Mouse (Mus musculus): Measurements from ENCODE around the gene Trim65. TPM values are rescaled to one million over a fixed set of nuclear protein-coding genes. Genes with fewer than 3 reads are reported as not detected.

Gene Trim65
- polyA plus RNA-seq, 1 experiment from 2014 or later, result 6.5 TPM

- Histone ChIP-seq H3K27ac (ENCODE audit: low read length) (no peak overlapping the region), H3K9me3 (replicated peaks; ENCODE audit: control insufficient read depth, low read length) (no peaks in the 10 kb centered on the region), H3K27me3 (ENCODE audit: control insufficient read depth, insufficient read depth, low read length) (no peaks in the 10 kb centered on the region), H3K4me3 (ENCODE audit: low read length) (no peak overlapping the region), H3K9ac (ENCODE audit: low read length) (no peak overlapping the region), H3K36me3 (ENCODE audit: control insufficient read depth, insufficient read depth) (peaks cover 34% of the 10 kb centered on the region), H3K4me2 (ENCODE audit: low read depth, low read length) (no peak overlapping the region), H3K4me1 (ENCODE audit: control insufficient read depth, insufficient read depth, low read length) (peaks cover 5% of the 10 kb centered on the region; the same call in 1 of the 2 replicates)
- no peak for ATAC-seq (replicated peaks; ENCODE audit: extremely low read depth, insufficient read depth, low FRiP score)
- 77% methylated on average over 3 of the region's 3 CpGs for WGBS
Measured at GRCm38 (mm10) chr11:116143468-116143867, 12.5 kb upstream of the Trim65 start.

GRCm38 (mm10) chr11:116142211-116142991 lies 11.5 kb upstream of the Trim65 start:
- Histone ChIP-seq H3K27ac (ENCODE audit: low read length) (no peak overlapping the region), H3K36me3 (ENCODE audit: control insufficient read depth, insufficient read depth) (peaks cover 27% of the 10 kb centered on the region), H3K4me1 (ENCODE audit: control insufficient read depth, insufficient read depth, low read length) (peaks cover 11% of the 10 kb centered on the region), H3K9ac (ENCODE audit: low read length) (no peak overlapping the region), H3K4me3 (ENCODE audit: low read length) (no peak overlapping the region), H3K9me3 (replicated peaks; ENCODE audit: control insufficient read depth, low read length) (no peaks in the 10 kb centered on the region), H3K4me2 (ENCODE audit: low read depth, low read length) (no peak overlapping the region), H3K27me3 (ENCODE audit: control insufficient read depth, insufficient read depth, low read length) (no peaks in the 10 kb centered on the region)
- WGBS, result 66% methylated on average over 10 of the region's 10 CpGs
- ATAC-seq (replicated peaks; ENCODE audit: extremely low read depth, insufficient read depth, low FRiP score), result no peak

GRCm38 (mm10) chr11:116138468-116139138 lies 7.7 kb upstream of the Trim65 start, which contains the start of gene Mrpl38:
Gene Mrpl38, minus strand, starts transcription at chr11:116138868.
- under 1% methylated on average over 60 of the region's 60 CpGs for WGBS
- ATAC-seq (replicated peaks; ENCODE audit: extremely low read depth, insufficient read depth, low FRiP score), result peak; percentile 97
- H3K27ac ChIP-seq (ENCODE audit: low read length), result peak within 1 kb of the TSS; percentile 74
- H3K9ac ChIP-seq (ENCODE audit: low read length), result peak within 1 kb of the TSS; percentile 88
- no peaks in the 10 kb centered on the region for H3K27me3 ChIP-seq (ENCODE audit: control insufficient read depth, insufficient read depth, low read length)
- H3K9me3 ChIP-seq (replicated peaks; ENCODE audit: control insufficient read depth, low read length), result no peaks in the 10 kb centered on the region
- H3K36me3 ChIP-seq (ENCODE audit: control insufficient read depth, insufficient read depth), result peaks cover 14% of the 10 kb centered on the region
- peak within 1 kb of the TSS; percentile 71 for H3K4me2 ChIP-seq (ENCODE audit: low read depth, low read length)
- peak within 1 kb of the TSS; percentile 84 for H3K4me3 ChIP-seq (ENCODE audit: low read length)
- H3K4me1 ChIP-seq (ENCODE audit: control insufficient read depth, insufficient read depth, low read length), result peaks cover 11% of the 10 kb centered on the region

GRCm38 (mm10) chr11:116138096-116138467 lies 7.2 kb upstream of the Trim65 start:
- Histone ChIP-seq H3K4me2 (ENCODE audit: low read depth, low read length) (peak overlapping the region; percentile 71), H3K9me3 (replicated peaks; ENCODE audit: control insufficient read depth, low read length) (no peaks in the 10 kb centered on the region), H3K27ac (ENCODE audit: low read length) (peak overlapping the region; percentile 74), H3K4me3 (ENCODE audit: low read length) (peak overlapping the region; percentile 84), H3K9ac (ENCODE audit: low read length) (peak overlapping the region; percentile 88), H3K4me1 (ENCODE audit: control insufficient read depth, insufficient read depth, low read length) (peaks cover 11% of the 10 kb centered on the region), H3K36me3 (ENCODE audit: control insufficient read depth, insufficient read depth) (peaks cover 10% of the 10 kb centered on the region), H3K27me3 (ENCODE audit: control insufficient read depth, insufficient read depth, low read length) (no peaks in the 10 kb centered on the region)
- under 1% methylated on average over 20 of the region's 20 CpGs for WGBS
- ATAC-seq (replicated peaks; ENCODE audit: extremely low read depth, insufficient read depth, low FRiP score), result no peak

GRCm38 (mm10) chr11:116134171-116134570 lies 3.2 kb upstream of the Trim65 start:
- H3K9ac ChIP-seq (ENCODE audit: low read length), result no peak overlapping the region
- no peaks in the 10 kb centered on the region for H3K27me3 ChIP-seq (ENCODE audit: control insufficient read depth, insufficient read depth, low read length)
- peaks cover 29% of the 10 kb centered on the region for H3K4me1 ChIP-seq (ENCODE audit: control insufficient read depth, insufficient read depth, low read length)
- ATAC-seq (replicated peaks; ENCODE audit: extremely low read depth, insufficient read depth, low FRiP score), result no peak
- H3K36me3 ChIP-seq (ENCODE audit: control insufficient read depth, insufficient read depth), result peaks cover 13% of the 10 kb centered on the region
- 74% methylated on average over 10 of the region's 10 CpGs for WGBS
- H3K9me3 ChIP-seq (replicated peaks; ENCODE audit: control insufficient read depth, low read length), result no peaks in the 10 kb centered on the region
- H3K27ac ChIP-seq (ENCODE audit: low read length), result no peak overlapping the region
- H3K4me2 ChIP-seq (ENCODE audit: low read depth, low read length), result no peak overlapping the region
- no peak overlapping the region for H3K4me3 ChIP-seq (ENCODE audit: low read length)

GRCm38 (mm10) chr11:116133497-116133896 lies 2.6 kb upstream of the Trim65 start:
- Histone ChIP-seq H3K36me3 (ENCODE audit: control insufficient read depth, insufficient read depth) (peaks cover 13% of the 10 kb centered on the region), H3K27ac (ENCODE audit: low read length) (no peak overlapping the region), H3K4me1 (ENCODE audit: control insufficient read depth, insufficient read depth, low read length) (peaks cover 26% of the 10 kb centered on the region), H3K9me3 (replicated peaks; ENCODE audit: control insufficient read depth, low read length) (no peaks in the 10 kb centered on the region), H3K4me2 (ENCODE audit: low read depth, low read length) (no peak overlapping the region), H3K4me3 (ENCODE audit: low read length) (no peak overlapping the region), H3K9ac (ENCODE audit: low read length) (no peak overlapping the region), H3K27me3 (ENCODE audit: control insufficient read depth, insufficient read depth, low read length) (no peaks in the 10 kb centered on the region)
- no peak for ATAC-seq (replicated peaks; ENCODE audit: extremely low read depth, insufficient read depth, low FRiP score)
- WGBS, result 71% methylated on average over 5 of the region's 5 CpGs

GRCm38 (mm10) chr11:116132366-116133333 lies 1.7 kb upstream of the Trim65 start:
- peaks cover 13% of the 10 kb centered on the region for H3K36me3 ChIP-seq (ENCODE audit: control insufficient read depth, insufficient read depth)
- no peak overlapping the region for H3K9ac ChIP-seq (ENCODE audit: low read length)
- ATAC-seq (replicated peaks; ENCODE audit: extremely low read depth, insufficient read depth, low FRiP score), result no peak
- WGBS, result 79% methylated on average over 16 of the region's 16 CpGs
- H3K27ac ChIP-seq (ENCODE audit: low read length), result 0 out of 2 replicates have a peak overlapping the region, but pooled peaks have one; percentile 3
- no peaks in the 10 kb centered on the region for H3K9me3 ChIP-seq (replicated peaks; ENCODE audit: control insufficient read depth, low read length)
- H3K4me2 ChIP-seq (ENCODE audit: low read depth, low read length), result no peak overlapping the region
- peaks cover 25% of the 10 kb centered on the region for H3K4me1 ChIP-seq (ENCODE audit: control insufficient read depth, insufficient read depth, low read length)
- H3K27me3 ChIP-seq (ENCODE audit: control insufficient read depth, insufficient read depth, low read length), result no peaks in the 10 kb centered on the region
- H3K4me3 ChIP-seq (ENCODE audit: low read length), result no peak overlapping the region

GRCm38 (mm10) chr11:116131349-116132170 lies 632 bp upstream of the Trim65 start:
- H3K27me3 ChIP-seq (ENCODE audit: control insufficient read depth, insufficient read depth, low read length), result no peaks in the 10 kb centered on the region
- peak overlapping the region; percentile 91 for H3K27ac ChIP-seq (ENCODE audit: low read length)
- 79% methylated on average over 15 of the region's 15 CpGs for WGBS
- peak overlapping the region; percentile 84 for H3K9ac ChIP-seq (ENCODE audit: low read length)
- no peak for ATAC-seq (replicated peaks; ENCODE audit: extremely low read depth, insufficient read depth, low FRiP score)
- no peaks in the 10 kb centered on the region for H3K9me3 ChIP-seq (replicated peaks; ENCODE audit: control insufficient read depth, low read length)
- H3K4me1 ChIP-seq (ENCODE audit: control insufficient read depth, insufficient read depth, low read length), result peaks cover 29% of the 10 kb centered on the region
- H3K4me2 ChIP-seq (ENCODE audit: low read depth, low read length), result peak overlapping the region; percentile 70
- H3K36me3 ChIP-seq (ENCODE audit: control insufficient read depth, insufficient read depth), result peaks cover 13% of the 10 kb centered on the region
- H3K4me3 ChIP-seq (ENCODE audit: low read length), result peak overlapping the region; percentile 67
